Mouse (Mus musculus) liver, embryonic 14.5 days (tissue): ENCODE measurements around the gene Prkcb. TPM values are rescaled to one million over a fixed set of nuclear protein-coding genes. Genes with fewer than 3 reads are reported as not detected.

Experiments
- ATAC-seq: fragments of 200-750 bp; cut with Nextera tagmentation; 2 replicates; pipeline ENCODE4 v1.8.0; 2017; ENCODE audit warnings: moderate number of reproducible peaks, mild to moderate bottlenecking, moderate library complexity; ENCODE audit not compliant: insufficient read depth
- DNase-seq, 3 experiments: peaks; one replicate each; pipeline ENCODE4 v3.0.0-alpha.2; 2012 to 2013; ENCODE audit warnings: low read depth in 3 of 3, low spot score in 3 of 3
- H3K27ac ChIP-seq: fragments of 300-500 bp; sonication (generic); 2 replicates; pipeline ENCODE4 v1.5.1; 2014; ENCODE audit warnings: moderate library complexity, mild to moderate bottlenecking, control low read depth, inconsistent platforms
- H3K27me3 ChIP-seq: fragments of 300-500 bp; sonication (generic); 2 replicates; pipeline ENCODE4 v1.6.1; 2014; ENCODE audit warnings: mild to moderate bottlenecking, low read length, moderate library complexity; ENCODE audit not compliant: control insufficient read depth, insufficient read depth
- H3K36me3 ChIP-seq: fragments of 300-500 bp; sonication (generic); replicated peaks from 2 replicates; pipeline ENCODE4 v1.6.1; 2014; ENCODE audit warnings: low read depth; ENCODE audit not compliant: control insufficient read depth, insufficient read depth
- H3K4me1 ChIP-seq, 2 experiments: fragments of 200-500 bp in 1 of 2; fragments of 300-500 bp in 1 of 2; sonication (generic) in 1 of 2; replicated peaks; 2 replicates each; pipeline ENCODE4 v1.6.1; 2012 to 2014; ENCODE audit warnings: antibody characterized with exemption in 1 of 2, inconsistent platforms in 1 of 2, low read length in 1 of 2; ENCODE audit not compliant: control insufficient read depth in 2 of 2, insufficient read depth in 2 of 2
- H3K4me2 ChIP-seq: fragments of 300-500 bp; sonication (generic); 2 replicates; pipeline ENCODE4 v1.6.1; 2014; ENCODE audit warnings: low read depth, mild to moderate bottlenecking, control low read depth, moderate library complexity
- H3K4me3 ChIP-seq, 2 experiments: fragments of 200-500 bp in 1 of 2; fragments of 300-500 bp in 1 of 2; sonication (generic) in 1 of 2; 2 replicates each; pipeline ENCODE4 v1.5.1; 2012 to 2014; ENCODE audit warnings: low read depth in 2 of 2, low read length in 2 of 2, mild to moderate bottlenecking in 2 of 2, control low read depth in 1 of 2, inconsistent platforms in 1 of 2, moderate library complexity in 1 of 2; ENCODE audit not compliant: insufficient read depth in 1 of 2
- H3K9ac ChIP-seq: fragments of 300-500 bp; sonication (generic); replicated peaks from 2 replicates; pipeline ENCODE4 v1.6.1; 2014; ENCODE audit warnings: mild to moderate bottlenecking, control low read depth, moderate library complexity
- H3K9me3 ChIP-seq: fragments of 300-500 bp; sonication (generic); 2 replicates; pipeline ENCODE4 v1.6.1; 2016; ENCODE audit warnings: low read length, mixed read lengths; ENCODE audit not compliant: control insufficient read depth
- CTCF ChIP-seq: IDR thresholded peaks from 2 replicates; pipeline ENCODE4 v1.5.1; 2016; ENCODE audit warnings: antibody characterized with exemption, low read depth, control low read depth
- EP300 ChIP-seq: IDR thresholded peaks from 2 replicates; pipeline ENCODE4 v1.6.1; 2016; ENCODE audit warnings: antibody characterized with exemption, low read depth
- WGBS: fragments of 180-500 bp; shearing (Covaris S2); extraction: QIAGEN DNeasy Blood & Tissue Kit; methylation state at CpG from one replicate; pipeline ENCODE4 v1.1.7; 2014; ENCODE audit not compliant: insufficient replicate concordance; 5-methylcytosine and 5-hydroxymethylcytosine counted together
- polyA plus RNA-seq, 2 experiments: library from polyadenylated mRNA; depleted of rRNA in 1 of 2; stranded (reverse) in 1 of 2; unstranded in 1 of 2; fragments of >200 nt; fragmentation: Nextera tagmentation in 1 of 2; extraction: Ambion mirVana in 1 of 2; gene quantifications; 2 replicates each; pipeline versions ENCODE4 v1.2.1 to v1.2.3; 2012 to 2014

Gene Prkcb
- polyA plus RNA-seq, 2 experiments = 1.6 to 2.3 TPM

- H3K9ac ChIP-seq = no peak overlapping the region
- WGBS = 57% methylated on average over 5 of the region's 5 CpGs
- DNase-seq (no peak), ATAC-seq (no peak)
- no peaks in the 10 kb centered on the region for H3K9me3 ChIP-seq
- no peak overlapping the region for H3K27ac ChIP-seq
- TF ChIP-seq EP300 = no peak
- TF ChIP-seq CTCF = no peak
- H3K4me2 ChIP-seq = no peak overlapping the region
- H3K4me1 ChIP-seq = no peaks in the 10 kb centered on the region
- H3K4me3 ChIP-seq = no peak overlapping the region
- no peaks in the 10 kb centered on the region for H3K36me3 ChIP-seq
- no peaks in the 10 kb centered on the region for H3K27me3 ChIP-seq
Observed at GRCm38 (mm10) chr7:122472223-122472622, 183.7 kb downstream of the Prkcb start.

GRCm38 (mm10) chr7:122475038-122475437, 186.5 kb downstream of the Prkcb start:
- TF ChIP-seq EP300 (no peak), CTCF (peak; percentile 32; the same call in 1 of the 2 replicates)
- H3K36me3 ChIP-seq = no peaks in the 10 kb centered on the region
- H3K4me3 ChIP-seq = no peak overlapping the region
- no peaks in the 10 kb centered on the region for H3K27me3 ChIP-seq
- no peak for DNase-seq
- H3K9ac ChIP-seq = no peak overlapping the region
- H3K4me2 ChIP-seq = no peak overlapping the region
- no peak overlapping the region for H3K27ac ChIP-seq
- no peaks in the 10 kb centered on the region for H3K4me1 ChIP-seq
- H3K9me3 ChIP-seq = no peaks in the 10 kb centered on the region
- ATAC-seq = no peak

GRCm38 (mm10) chr7:122476697-122477096, 188.1 kb downstream of the Prkcb start:
- no peak for ATAC-seq
- Histone ChIP-seq H3K4me2 (no peak overlapping the region), H3K4me3 (no peak overlapping the region), H3K9ac (no peak overlapping the region), H3K4me1 (no peaks in the 10 kb centered on the region), H3K9me3 (no peaks in the 10 kb centered on the region), H3K27ac (no peak overlapping the region), H3K27me3 (no peaks in the 10 kb centered on the region), H3K36me3 (no peaks in the 10 kb centered on the region)
- TF ChIP-seq EP300 (no peak), CTCF (no peak)
- DNase-seq = no peak
- 64% methylated on average over 6 of the region's 6 CpGs for WGBS

GRCm38 (mm10) chr7:122477118-122477517, 188.6 kb downstream of the Prkcb start:
- no peaks in the 10 kb centered on the region for H3K4me1 ChIP-seq
- no peak overlapping the region for H3K9ac ChIP-seq
- H3K4me2 ChIP-seq = no peak overlapping the region
- no peak for DNase-seq
- no peaks in the 10 kb centered on the region for H3K27me3 ChIP-seq
- H3K36me3 ChIP-seq = no peaks in the 10 kb centered on the region
- no peak overlapping the region for H3K27ac ChIP-seq
- no peak for TF ChIP-seq CTCF
- TF ChIP-seq EP300 = no peak
- WGBS = 50% methylated on average over 7 of the region's 7 CpGs
- ATAC-seq = no peak
- no peak overlapping the region for H3K4me3 ChIP-seq
- H3K9me3 ChIP-seq = no peaks in the 10 kb centered on the region

GRCm38 (mm10) chr7:122477566-122478564, 189.3 kb downstream of the Prkcb start:
- Histone ChIP-seq H3K9ac (no peak overlapping the region), H3K27ac (no peak overlapping the region), H3K9me3 (no peaks in the 10 kb centered on the region), H3K4me1 (no peaks in the 10 kb centered on the region), H3K27me3 (no peaks in the 10 kb centered on the region), H3K4me2 (no peak overlapping the region), H3K36me3 (no peaks in the 10 kb centered on the region), H3K4me3 (no peak overlapping the region)
- ATAC-seq (no peak), DNase-seq (no peak)
- TF ChIP-seq CTCF (no peak), EP300 (no peak)
- WGBS = 31% methylated on average over 21 of the region's 21 CpGs
